ENCODE assay signal across 8 mouse cellular contexts in genomic region chr9:60562443-60563371, GRCm38 (mm10). TPM values are rescaled to one million over a fixed set of nuclear protein-coding genes. Genes with fewer than 3 reads are reported as not detected.
DNase-seq lines count a peak whose midpoint lies in the region; ATAC-seq and TF ChIP-seq lines count a peak whose summit lies in the region.

No protein-coding gene starts in this region.

- H3K27me3 ChIP-seq in neural tube, embryonic 13.5 days: no peaks in the 10 kb centered on the region
- no peaks in the 10 kb centered on the region for H3K27me3 ChIP-seq in forebrain, embryonic 10.5 days (ENCODE audit: poor library complexity, severe bottlenecking)

- peak; percentile 53 for ATAC-seq in neural tube, embryonic 13.5 days (ENCODE audit: low read depth)

- H3K36me3 ChIP-seq in neural tube, embryonic 13.5 days: no peaks in the 10 kb centered on the region
- no peaks in the 10 kb centered on the region for H3K36me3 ChIP-seq in forebrain, embryonic 10.5 days (replicated peaks)

- no peak overlapping the region for H3K4me3 ChIP-seq in layer of hippocampus, adult 2 months
- H3K4me3 ChIP-seq in neural tube, embryonic 13.5 days: no peak overlapping the region
- no peak overlapping the region for H3K4me3 ChIP-seq in forebrain, embryonic 10.5 days

- no peaks in the 10 kb centered on the region for H3K9me3 ChIP-seq in neural tube, embryonic 13.5 days
- H3K9me3 ChIP-seq in forebrain, embryonic 10.5 days: no peaks in the 10 kb centered on the region

- no peak for DNase-seq in layer of hippocampus, adult 2 months (ENCODE audit: low spot score in 2 of 2)
- no peak for DNase-seq in layer of hippocampus, adult 18-20 months (ENCODE audit: low spot score in 2 of 2)
- DNase-seq in embryo, embryonic 10 days (ENCODE audit: low spot score): peak; percentile 76
- DNase-seq in kidney, postnatal 14 days: peak; percentile 48
- no peak for DNase-seq in forebrain, embryonic 10.5 days (ENCODE audit: extremely low spot score, low spot score)
- DNase-seq in left cerebral cortex, adult 9 months (ENCODE audit: low spot score in 2 of 2): no peak
- DNase-seq in right cerebral cortex, adult 18-20 months: no peak

- TF ChIP-seq CTCF in layer of hippocampus, adult 2 months (conservative IDR thresholded peaks at IDR 0.05): peak; percentile 24

- no peak overlapping the region for H3K27ac ChIP-seq in layer of hippocampus, adult 2 months
- peak overlapping the region; percentile 38; the same call in 1 of the 2 replicates for H3K27ac ChIP-seq in neural tube, embryonic 13.5 days (replicated peaks)
- no peak overlapping the region for H3K27ac ChIP-seq in forebrain, embryonic 10.5 days

- 42% methylated on average over 20 of the region's 20 CpGs for WGBS in neural tube, embryonic 13.5 days
- 78% methylated on average over 20 of the region's 20 CpGs for WGBS in forebrain, embryonic 10.5 days

- no peak overlapping the region for H3K9ac ChIP-seq in neural tube, embryonic 13.5 days

- peak overlapping the region; percentile 34 for H3K4me2 ChIP-seq in neural tube, embryonic 13.5 days

- peaks cover 20% of the 10 kb centered on the region for H3K4me1 ChIP-seq in neural tube, embryonic 13.5 days (replicated peaks)
- H3K4me1 ChIP-seq in forebrain, embryonic 10.5 days: peaks cover 14% of the 10 kb centered on the region

RNA-seq across cellular contexts. Expression of gene Thsd4, which starts 40.9 kb away (rescaled TPM):
- 10 to 100 TPM; 18.9 to 20.9 TPM for total RNA-seq in layer of hippocampus, adult 2 months (2021)
- total RNA-seq in layer of hippocampus, adult 18-20 months (2021): 10 to 100 TPM; 18.9 to 22.2 TPM
- 8.6 and 8.7 TPM in 2 replicates for polyA plus RNA-seq in neural tube, embryonic 13.5 days (2015; fragmentation: Nextera tagmentation; extraction: Ambion mirVana)
- 3.1 and 3.8 TPM in 2 replicates for polyA plus RNA-seq in forebrain, embryonic 10.5 days (2016; fragmentation: Nextera tagmentation; extraction: Ambion mirVana)

Comparison
In these comparisons a context has a peak if more than half of its experiments do, and no peak if none do; other contexts are left out.
1. DNase-seq: peak in embryo, embryonic 10 days (single experiment) and kidney, postnatal 14 days (single experiment); none in layer of hippocampus, adult 2 months (0 of 2), layer of hippocampus, adult 18-20 months (0 of 2), forebrain, embryonic 10.5 days (single experiment), left cerebral cortex, adult 9 months (0 of 2) and right cerebral cortex, adult 18-20 months (single experiment).